Mouse (Mus musculus) kidney, embryonic 15.5 days (tissue): ENCODE results near the gene Slc29a3. TPM values are rescaled to one million over a fixed set of nuclear protein-coding genes. Genes with fewer than 3 reads are reported as not detected.

Experiments
- ATAC-seq: fragments of 200-750 bp; cut with Nextera tagmentation; replicated peaks from 2 replicates; pipeline ENCODE4 v1.8.0; 2017; ENCODE audit warnings: moderate TSS enrichment; ENCODE audit not compliant: low FRiP score
- H3K27ac ChIP-seq: fragments of 300-500 bp; sonication (generic); 2 replicates; pipeline ENCODE4 v1.5.1; 2015; ENCODE audit warnings: mild to moderate bottlenecking, inconsistent platforms
- H3K27me3 ChIP-seq: fragments of 300-500 bp; sonication (generic); 2 replicates; pipeline ENCODE4 v1.6.1; 2015; ENCODE audit warnings: inconsistent platforms
- H3K36me3 ChIP-seq: fragments of 300-500 bp; sonication (generic); 2 replicates; pipeline ENCODE4 v1.6.1; 2015; ENCODE audit warnings: inconsistent platforms
- H3K4me1 ChIP-seq: fragments of 300-500 bp; sonication (generic); 2 replicates; pipeline ENCODE4 v1.6.1; 2015; ENCODE audit warnings: inconsistent platforms
- H3K4me2 ChIP-seq: fragments of 300-500 bp; sonication (generic); 2 replicates; pipeline ENCODE4 v1.6.1; 2015; ENCODE audit warnings: moderate library complexity, mild to moderate bottlenecking, inconsistent platforms
- H3K4me3 ChIP-seq: fragments of 300-500 bp; sonication (generic); replicated peaks from 2 replicates; pipeline ENCODE4 v1.5.1; 2015; ENCODE audit warnings: mild to moderate bottlenecking, inconsistent platforms
- H3K9ac ChIP-seq: fragments of 300-500 bp; sonication (generic); 2 replicates; pipeline ENCODE4 v1.6.1; 2015; ENCODE audit warnings: mild to moderate bottlenecking, inconsistent platforms
- H3K9me3 ChIP-seq: fragments of 300-500 bp; sonication (generic); replicated peaks from 2 replicates; pipeline ENCODE4 v1.6.1; 2016; ENCODE audit warnings: inconsistent platforms
- WGBS: fragments of 180-500 bp; shearing (Covaris S2); methylation state at CpG from one replicate; pipeline ENCODE4 v1.1.7; 2015; ENCODE audit warnings: mixed read lengths; 5-methylcytosine and 5-hydroxymethylcytosine counted together
- polyA plus RNA-seq: library from polyadenylated mRNA; unstranded; fragments of >200 nt; fragmentation: Nextera tagmentation; extraction: Ambion mirVana; gene quantifications from 2 replicates; pipeline ENCODE4 v1.2.1, GENCODE M21; 2015

Slc29a3 gene
- polyA plus RNA-seq, 1 experiment from 2014 or later = 15.5 TPM

DNA sequence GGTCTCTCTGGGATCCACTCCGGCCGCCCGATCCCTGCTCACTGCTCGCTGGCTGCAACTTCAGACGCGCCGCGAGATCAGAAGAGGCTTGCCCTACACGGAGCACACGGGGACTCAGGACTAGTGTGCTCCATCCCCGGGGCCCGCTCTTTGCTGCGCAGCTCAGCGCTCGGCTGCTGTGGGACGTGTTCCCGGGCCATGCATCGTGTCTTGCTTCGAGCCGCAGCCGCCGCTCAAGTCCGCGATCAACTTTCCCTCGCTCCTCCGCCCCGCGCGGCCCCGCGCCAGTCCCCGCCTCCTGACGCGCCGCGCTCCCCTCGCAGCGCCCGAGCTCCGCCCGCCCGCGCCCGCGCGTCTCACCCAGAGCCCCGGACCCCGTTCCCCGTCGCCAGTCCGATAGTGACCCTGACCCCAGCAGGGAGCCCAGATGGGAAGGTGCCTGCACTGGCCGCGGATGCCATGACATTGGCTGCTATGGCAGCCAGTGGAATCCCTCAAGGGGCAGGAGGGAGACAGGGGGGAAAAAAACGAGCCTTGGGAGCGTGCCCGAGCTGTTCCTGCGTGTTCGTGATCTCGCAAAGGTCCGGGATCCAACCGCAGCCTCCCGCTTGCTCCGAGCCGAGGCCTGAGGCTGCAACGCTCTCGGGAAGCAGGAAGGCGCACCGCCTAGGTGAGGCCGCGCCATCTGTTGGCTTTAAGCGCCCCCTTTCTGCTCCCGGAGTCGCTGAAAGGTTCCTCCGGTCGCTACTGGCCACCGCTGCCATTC lies 65.4 kb downstream of the Slc29a3 start:
- no peak overlapping the region for H3K27ac ChIP-seq
- peak overlapping the region; percentile 52 for H3K9ac ChIP-seq

DNA sequence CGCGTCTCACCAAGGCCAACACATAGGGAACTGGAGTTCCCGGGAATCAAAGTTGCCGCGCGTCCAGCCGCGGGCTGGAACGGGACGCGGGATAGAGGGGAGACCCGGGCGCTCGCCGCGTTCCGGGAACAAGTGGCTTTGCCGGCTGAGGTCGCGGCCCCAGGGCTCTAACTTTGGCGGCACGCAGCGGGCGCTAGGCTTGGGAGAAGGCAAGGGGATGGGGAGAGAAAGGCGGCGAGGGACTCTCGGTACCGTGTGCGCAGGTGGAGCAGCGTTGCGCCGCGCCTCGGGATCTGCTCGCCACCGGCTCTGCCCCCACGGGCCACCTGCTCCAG lies 66.0 kb downstream of the Slc29a3 start:
- WGBS = 0% methylated on average over 37 of the region's 37 CpGs
- no peak for ATAC-seq
- Histone ChIP-seq H3K27me3 (peaks cover 78% of the 10 kb centered on the region), H3K27ac (no peak overlapping the region), H3K4me1 (peaks cover 25% of the 10 kb centered on the region), H3K4me2 (peak overlapping the region; percentile 100), H3K4me3 (peak overlapping the region; percentile 60), H3K9ac (peak overlapping the region; percentile 52; the same call in 1 of the 2 replicates), H3K36me3 (no peaks in the 10 kb centered on the region), H3K9me3 (no peaks in the 10 kb centered on the region)

More for the DNA sequence above, 65.4 kb downstream of the Slc29a3 start:
- Histone ChIP-seq H3K27me3 (peaks cover 80% of the 10 kb centered on the region), H3K4me1 (peaks cover 28% of the 10 kb centered on the region), H3K9me3 (no peaks in the 10 kb centered on the region), H3K36me3 (no peaks in the 10 kb centered on the region), H3K4me3 (peak overlapping the region; percentile 60), H3K4me2 (peak overlapping the region; percentile 100)
- peak; percentile 73 for ATAC-seq
- WGBS = under 1% methylated on average over 76 of the region's 76 CpGs

DNA sequence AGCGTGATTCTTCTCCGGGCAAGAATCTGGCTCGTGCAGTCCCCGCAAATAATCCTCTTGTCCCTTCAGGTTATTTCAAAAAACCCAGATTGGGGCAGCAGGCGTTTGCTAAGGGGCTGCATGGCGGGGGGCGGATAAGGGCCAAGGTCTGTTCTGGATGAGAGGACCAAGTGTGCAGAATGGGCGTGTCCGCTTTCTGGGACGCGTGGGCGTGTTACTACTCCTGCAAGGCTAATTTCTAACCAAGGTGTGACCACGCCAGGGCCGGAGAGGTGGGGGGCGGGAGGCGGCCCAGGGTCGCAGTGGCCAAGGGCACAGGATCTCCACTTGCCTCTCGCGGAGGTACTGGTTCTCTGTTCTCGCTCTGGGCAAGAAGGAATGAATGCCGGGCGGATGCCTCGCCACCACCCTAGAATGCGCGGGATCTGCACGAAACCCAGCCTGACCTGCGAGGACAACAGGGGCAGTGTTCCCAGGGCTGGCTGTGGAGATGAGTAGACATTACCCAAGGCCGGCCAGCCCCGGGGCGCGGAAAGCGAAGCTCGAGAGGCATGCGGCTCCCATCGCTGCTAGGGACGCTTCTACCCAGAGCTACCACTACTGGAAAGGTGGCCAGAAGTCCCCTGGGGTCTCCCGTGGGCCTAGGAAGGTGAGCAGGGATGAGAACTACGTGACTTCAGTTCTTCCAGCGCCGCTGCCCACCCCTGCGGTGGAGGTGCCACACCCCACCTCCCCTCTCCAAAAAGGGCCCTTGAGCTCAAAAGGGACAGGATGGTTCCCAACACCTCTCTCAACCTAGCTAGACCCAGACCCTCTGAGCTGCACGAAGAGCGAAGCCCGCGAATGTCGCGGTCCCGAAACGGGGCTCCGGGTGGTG lies 66.6 kb downstream of the Slc29a3 start:
- Histone ChIP-seq H3K9me3 (no peaks in the 10 kb centered on the region), H3K4me3 (peak overlapping the region; percentile 60), H3K4me2 (peak overlapping the region; percentile 100), H3K4me1 (peaks cover 21% of the 10 kb centered on the region), H3K27me3 (peaks cover 76% of the 10 kb centered on the region), H3K36me3 (no peaks in the 10 kb centered on the region), H3K9ac (0 out of 2 replicates have a peak overlapping the region, but pooled peaks have one; percentile 52), H3K27ac (no peak overlapping the region)
- 4% methylated on average over 50 of the region's 50 CpGs for WGBS
- ATAC-seq = 0 out of 2 replicates have a peak, but pooled peaks have one; percentile 16

- WGBS = 78% methylated on average over 3 of the region's 3 CpGs
Measured at GRCm38 (mm10) chr10:60678926-60679325, 73.7 kb downstream of the Slc29a3 start.

GRCm38 (mm10) chr10:60677319-60677718 lies 75.3 kb downstream of the Slc29a3 start:
- Histone ChIP-seq H3K4me1 (no peaks in the 10 kb centered on the region), H3K9me3 (no peaks in the 10 kb centered on the region), H3K36me3 (no peaks in the 10 kb centered on the region), H3K27ac (no peak overlapping the region), H3K9ac (no peak overlapping the region), H3K4me3 (no peak overlapping the region), H3K4me2 (no peak overlapping the region), H3K27me3 (peaks cover 7% of the 10 kb centered on the region; the same call in 1 of the 2 replicates)
- WGBS = 71% methylated on average over 4 of the region's 4 CpGs
- ATAC-seq = no peak

More at GRCm38 (mm10) chr10:60678926-60679325, 73.7 kb downstream of the Slc29a3 start:
- Histone ChIP-seq H3K36me3 (no peaks in the 10 kb centered on the region), H3K9ac (no peak overlapping the region), H3K4me3 (no peak overlapping the region), H3K27ac (no peak overlapping the region), H3K4me1 (no peaks in the 10 kb centered on the region), H3K4me2 (no peak overlapping the region), H3K27me3 (peaks cover 15% of the 10 kb centered on the region), H3K9me3 (no peaks in the 10 kb centered on the region)
- ATAC-seq = no peak

DNA sequence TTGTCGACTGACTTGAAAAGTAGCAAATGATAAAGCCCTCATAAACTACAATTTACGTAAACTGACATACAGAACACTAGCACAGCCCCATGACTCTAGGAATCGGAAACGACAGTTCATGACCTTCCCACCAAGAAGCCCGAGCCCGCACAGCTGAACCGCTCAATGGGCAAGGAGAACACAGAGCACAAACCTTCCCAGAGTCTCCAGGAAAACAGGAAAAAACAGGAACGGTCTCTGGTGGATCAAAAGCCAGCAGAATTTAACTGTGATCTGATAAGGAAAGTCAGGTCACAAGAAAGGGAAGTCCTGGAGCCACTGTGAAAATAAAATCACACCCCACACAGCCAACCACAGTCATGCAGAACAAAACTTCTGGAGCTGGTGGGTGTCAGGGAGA lies 82.4 kb downstream of the Slc29a3 start:
- Histone ChIP-seq H3K9me3 (no peaks in the 10 kb centered on the region), H3K9ac (no peak overlapping the region), H3K4me1 (0 out of 2 replicates have a peak, but pooled peaks cover 4% of the 10 kb centered on the region), H3K4me2 (no peak overlapping the region), H3K4me3 (no peak overlapping the region), H3K27ac (no peak overlapping the region), H3K27me3 (no peaks in the 10 kb centered on the region), H3K36me3 (no peaks in the 10 kb centered on the region)
- ATAC-seq = no peak
- WGBS = 40% methylated on average over 8 of the region's 8 CpGs

DNA sequence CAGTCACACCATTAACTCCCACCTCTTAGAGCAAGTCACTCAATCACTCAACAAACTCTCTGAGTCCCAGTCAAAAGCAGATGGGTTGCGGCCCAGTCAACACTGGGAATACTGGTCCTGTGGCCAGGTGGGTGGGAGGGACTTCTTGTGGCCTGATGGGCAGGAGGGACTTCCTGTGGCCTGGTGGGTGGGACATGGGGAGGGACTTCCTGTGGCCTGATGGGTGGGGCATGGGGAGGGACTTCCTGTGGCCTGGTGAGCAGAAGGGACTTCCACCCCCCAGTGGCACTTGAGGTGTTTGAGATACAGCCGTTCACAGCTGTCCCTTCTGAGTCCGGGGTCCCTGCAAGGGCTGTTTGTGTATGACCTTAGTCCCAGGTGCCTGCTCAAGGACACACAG lies 84.0 kb downstream of the Slc29a3 start:
- Histone ChIP-seq H3K9me3 (no peaks in the 10 kb centered on the region), H3K9ac (no peak overlapping the region), H3K27me3 (no peaks in the 10 kb centered on the region), H3K27ac (no peak overlapping the region), H3K4me2 (no peak overlapping the region), H3K4me1 (0 out of 2 replicates have a peak, but pooled peaks cover 4% of the 10 kb centered on the region), H3K36me3 (no peaks in the 10 kb centered on the region), H3K4me3 (no peak overlapping the region)
- ATAC-seq = no peak
- 85% methylated on average over 3 of the region's 3 CpGs for WGBS

Other genes with a start within 250 kb of the Slc29a3 start
- 0.62 and 0.66 TPM in 2 replicates for gene Cdh23, start 56.3 kb downstream of the Slc29a3 start, polyA plus RNA-seq
- 9.2 and 10.0 TPM in 2 replicates for gene Unc5b, start 78.8 kb upstream of the Slc29a3 start, polyA plus RNA-seq